Mouse (Mus musculus): ENCODE results near the gene Bmp6. TPM values are rescaled to one million over a fixed set of nuclear protein-coding genes. Genes with fewer than 3 reads are reported as not detected.

The Bmp6 gene
- polyA plus RNA-seq, 1 experiment, result 3.3 TPM

GRCm38 (mm10) chr13:38324452-38324851, 20.5 kb upstream of the Bmp6 start:
- TF ChIP-seq CTCF (IDR thresholded peaks at IDR 0.05; ENCODE audit: control insufficient read depth, insufficient read depth, low read length), result no peak
- TF ChIP-seq POLR2A (IDR thresholded peaks at IDR 0.05; ENCODE audit: borderline replicate concordance, control insufficient read depth, low read depth, low read length), result no peak
- 81% methylated on average over 10 of the region's 10 CpGs for WGBS
- H3K4me3 ChIP-seq (replicated peaks; ENCODE audit: control insufficient read depth, low read depth, low read length), result no peak overlapping the region
- no peak overlapping the region for H3K27ac ChIP-seq (ENCODE audit: control insufficient read depth, insufficient read depth, low read depth, low read length, poor library complexity)
- no peaks in the 10 kb centered on the region for H3K4me1 ChIP-seq (ENCODE audit: control insufficient read depth, insufficient read depth, low read length)

- Histone ChIP-seq H3K4me1 (ENCODE audit: control insufficient read depth, insufficient read depth, low read length) (no peaks in the 10 kb centered on the region), H3K27ac (ENCODE audit: control insufficient read depth, insufficient read depth, low read depth, low read length, poor library complexity) (no peak overlapping the region), H3K4me3 (replicated peaks; ENCODE audit: control insufficient read depth, low read depth, low read length) (no peak overlapping the region)
- WGBS, result 40% methylated on average over 2 of the region's 2 CpGs
- TF ChIP-seq POLR2A (IDR thresholded peaks at IDR 0.05; ENCODE audit: borderline replicate concordance, control insufficient read depth, low read depth, low read length), result no peak
- TF ChIP-seq CTCF (IDR thresholded peaks at IDR 0.05; ENCODE audit: control insufficient read depth, insufficient read depth, low read length), result no peak
Observed at GRCm38 (mm10) chr13:38327377-38327776, 17.5 kb upstream of the Bmp6 start.

DNA sequence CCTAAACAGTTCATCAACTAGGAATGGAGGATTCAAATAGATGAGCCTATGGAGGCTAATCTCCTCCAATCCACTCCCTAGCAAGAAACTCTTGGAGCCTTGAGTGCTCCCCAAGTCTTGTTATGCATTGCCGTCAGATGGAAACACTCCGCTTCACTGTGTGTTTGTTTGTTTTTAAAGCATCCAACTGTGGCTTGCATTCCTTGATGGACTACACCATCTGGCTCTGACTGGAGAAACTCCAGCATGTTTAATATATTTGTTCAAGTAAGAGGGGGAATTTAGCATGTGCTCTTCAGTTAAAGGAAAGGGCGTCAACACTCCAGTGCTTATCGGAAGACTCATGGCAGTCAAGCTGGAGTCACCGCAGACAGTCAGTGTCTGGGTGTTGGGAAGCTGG, 11.4 kb upstream of the Bmp6 start:
- H3K4me3 ChIP-seq (replicated peaks; ENCODE audit: control insufficient read depth, low read depth, low read length), result no peak overlapping the region
- TF ChIP-seq CTCF (IDR thresholded peaks at IDR 0.05; ENCODE audit: control insufficient read depth, insufficient read depth, low read length) (no peak), POLR2A (IDR thresholded peaks at IDR 0.05; ENCODE audit: borderline replicate concordance, control insufficient read depth, low read depth, low read length) (no peak)
- H3K27ac ChIP-seq (ENCODE audit: control insufficient read depth, insufficient read depth, low read depth, low read length, poor library complexity), result no peak overlapping the region
- H3K4me1 ChIP-seq (ENCODE audit: control insufficient read depth, insufficient read depth, low read length), result no peaks in the 10 kb centered on the region
- WGBS, result 92% methylated on average over 5 of the region's 5 CpGs

- 26% methylated on average over 7 of the region's 7 CpGs for WGBS
- H3K4me3 ChIP-seq (replicated peaks; ENCODE audit: control insufficient read depth, low read depth, low read length), result no peak overlapping the region
- H3K27ac ChIP-seq (ENCODE audit: control insufficient read depth, insufficient read depth, low read depth, low read length, poor library complexity), result no peak overlapping the region
- no peaks in the 10 kb centered on the region for H3K4me1 ChIP-seq (ENCODE audit: control insufficient read depth, insufficient read depth, low read length)
- TF ChIP-seq CTCF (IDR thresholded peaks at IDR 0.05; ENCODE audit: control insufficient read depth, insufficient read depth, low read length) (no peak), POLR2A (IDR thresholded peaks at IDR 0.05; ENCODE audit: borderline replicate concordance, control insufficient read depth, low read depth, low read length) (no peak)
Observed at GRCm38 (mm10) chr13:38342598-38342997, 2.3 kb upstream of the Bmp6 start.

GRCm38 (mm10) chr13:38343202-38343601, 1.7 kb upstream of the Bmp6 start:
- no peaks in the 10 kb centered on the region for H3K4me1 ChIP-seq (ENCODE audit: control insufficient read depth, insufficient read depth, low read length)
- no peak overlapping the region for H3K27ac ChIP-seq (ENCODE audit: control insufficient read depth, insufficient read depth, low read depth, low read length, poor library complexity)
- no peak overlapping the region for H3K4me3 ChIP-seq (replicated peaks; ENCODE audit: control insufficient read depth, low read depth, low read length)
- TF ChIP-seq POLR2A (IDR thresholded peaks at IDR 0.05; ENCODE audit: borderline replicate concordance, control insufficient read depth, low read depth, low read length) (no peak), CTCF (IDR thresholded peaks at IDR 0.05; ENCODE audit: control insufficient read depth, insufficient read depth, low read length) (no peak)
- WGBS, result 45% methylated on average over 2 of the region's 2 CpGs

DNA sequence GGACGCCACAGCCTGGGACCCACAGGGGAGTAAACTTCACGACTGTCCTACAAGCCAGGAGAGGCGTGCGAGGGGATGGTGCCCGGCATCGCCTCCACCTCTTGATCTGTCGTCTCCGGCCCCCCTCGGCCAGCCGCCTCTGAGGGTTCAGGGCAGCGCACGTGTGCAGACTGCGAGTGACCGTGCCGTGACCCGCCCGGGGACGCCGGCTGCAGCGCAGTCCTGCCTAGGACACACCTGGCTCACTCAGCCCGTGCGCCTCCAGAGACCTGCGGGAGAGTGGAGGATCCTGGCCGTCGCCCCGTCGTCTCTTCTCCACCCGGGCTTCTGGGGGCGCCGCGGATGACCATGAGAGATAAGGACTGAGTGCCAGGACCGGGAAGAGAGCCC, 519 bp downstream of the Bmp6 start:
- no peak overlapping the region; the same call in 1 of the 2 replicates for H3K27ac ChIP-seq (ENCODE audit: control insufficient read depth, insufficient read depth, low read depth, low read length, poor library complexity)
- WGBS, result 4% methylated on average over 32 of the region's 32 CpGs
- no peak for TF ChIP-seq CTCF (IDR thresholded peaks at IDR 0.05; ENCODE audit: control insufficient read depth, insufficient read depth, low read length)
- no peak for TF ChIP-seq POLR2A (IDR thresholded peaks at IDR 0.05; ENCODE audit: borderline replicate concordance, control insufficient read depth, low read depth, low read length)
- no peaks in the 10 kb centered on the region for H3K4me1 ChIP-seq (ENCODE audit: control insufficient read depth, insufficient read depth, low read length)
- H3K4me3 ChIP-seq (replicated peaks; ENCODE audit: control insufficient read depth, low read depth, low read length), result no peak overlapping the region

DNA sequence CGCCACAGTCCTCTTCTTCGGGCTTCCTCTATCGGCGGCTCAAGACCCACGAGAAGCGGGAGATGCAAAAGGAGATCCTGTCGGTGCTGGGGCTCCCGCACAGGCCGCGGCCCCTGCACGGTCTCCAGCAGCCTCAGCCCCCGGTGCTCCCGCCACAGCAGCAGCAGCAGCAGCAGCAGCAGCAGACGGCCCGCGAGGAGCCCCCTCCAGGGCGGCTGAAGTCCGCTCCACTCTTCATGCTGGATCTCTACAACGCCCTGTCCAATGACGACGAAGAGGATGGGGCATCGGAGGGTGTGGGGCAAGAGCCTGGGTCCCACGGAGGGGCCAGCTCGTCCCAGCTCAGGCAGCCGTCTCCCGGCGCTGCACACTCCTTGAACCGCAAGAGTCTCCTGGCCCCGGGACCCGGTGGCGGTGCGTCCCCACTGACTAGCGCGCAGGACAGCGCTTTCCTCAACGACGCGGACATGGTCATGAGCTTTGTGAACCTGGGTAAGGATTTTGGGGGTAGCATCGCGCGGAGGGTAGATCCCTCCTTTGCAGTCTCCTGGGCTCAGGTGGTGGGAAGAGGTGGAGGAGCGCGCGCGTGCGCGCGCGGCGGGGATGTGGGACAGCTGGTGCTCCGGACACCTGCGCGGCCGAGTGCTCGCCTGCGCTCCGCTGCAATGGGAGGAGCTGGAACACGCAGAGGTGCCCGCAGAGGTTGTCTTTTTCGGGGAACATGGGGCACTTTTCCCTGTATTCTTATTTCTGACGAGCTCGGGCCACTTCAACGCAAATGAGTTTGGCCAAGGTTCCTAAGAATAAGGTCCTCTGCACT, 1.4 kb downstream of the Bmp6 start:
- TF ChIP-seq POLR2A (IDR thresholded peaks at IDR 0.05; ENCODE audit: borderline replicate concordance, control insufficient read depth, low read depth, low read length) (no peak), CTCF (IDR thresholded peaks at IDR 0.05; ENCODE audit: control insufficient read depth, insufficient read depth, low read length) (no peak)
- Histone ChIP-seq H3K4me1 (ENCODE audit: control insufficient read depth, insufficient read depth, low read length) (no peaks in the 10 kb centered on the region), H3K4me3 (replicated peaks; ENCODE audit: control insufficient read depth, low read depth, low read length) (no peak overlapping the region), H3K27ac (ENCODE audit: control insufficient read depth, insufficient read depth, low read depth, low read length, poor library complexity) (no peak overlapping the region)
- WGBS, result 4% methylated on average over 63 of the region's 63 CpGs

- WGBS, result 15% methylated on average over 19 of the region's 19 CpGs
- no peak overlapping the region for H3K4me3 ChIP-seq (replicated peaks; ENCODE audit: control insufficient read depth, low read depth, low read length)
Observed at GRCm38 (mm10) chr13:38347021-38347774, 2.3 kb downstream of the Bmp6 start.

More at GRCm38 (mm10) chr13:38347021-38347774, 2.3 kb downstream of the Bmp6 start:
- no peak for TF ChIP-seq POLR2A (IDR thresholded peaks at IDR 0.05; ENCODE audit: borderline replicate concordance, control insufficient read depth, low read depth, low read length)
- TF ChIP-seq CTCF (IDR thresholded peaks at IDR 0.05; ENCODE audit: control insufficient read depth, insufficient read depth, low read length), result no peak
- H3K4me1 ChIP-seq (ENCODE audit: control insufficient read depth, insufficient read depth, low read length), result no peaks in the 10 kb centered on the region
- H3K27ac ChIP-seq (ENCODE audit: control insufficient read depth, insufficient read depth, low read depth, low read length, poor library complexity), result no peak overlapping the region
